Mouse (Mus musculus) ES-Bruce4 (cell line): ENCODE data around the gene Olfr955.

Experiments
- CTCF ChIP-seq: IDR thresholded peaks from one replicate; pipeline ENCODE4 v1.8.1; 2011; ENCODE audit warnings: low read depth, low read length
- EP300 ChIP-seq: IDR thresholded peaks from 2 replicates; pipeline ENCODE4 v1.6.1; 2011; ENCODE audit warnings: low read depth, low read length; ENCODE audit not compliant: insufficient read depth
- POLR2A ChIP-seq: IDR thresholded peaks from one replicate; pipeline ENCODE4 v1.8.1; 2011; ENCODE audit warnings: low read length; ENCODE audit not compliant: insufficient read depth

DNA sequence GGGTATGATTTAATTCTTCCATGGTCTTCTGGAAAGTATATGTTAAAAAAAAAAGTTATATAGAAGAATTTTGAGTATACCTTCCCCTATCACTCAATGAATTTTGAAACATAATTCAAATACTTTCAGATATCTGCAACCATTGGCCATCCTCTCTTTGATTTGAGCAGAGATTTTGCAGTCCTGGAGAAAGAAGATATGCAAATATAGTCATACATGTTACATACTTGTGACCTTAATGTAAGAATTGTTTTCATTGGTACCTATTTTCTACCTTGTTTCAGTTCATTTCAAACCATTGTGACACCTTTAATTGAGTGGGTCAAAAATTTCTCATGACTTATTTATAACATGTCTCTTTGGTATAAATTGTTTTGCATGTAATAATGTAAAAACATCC lies 44.7 kb downstream of the Olfr955 start, which contains the start of gene Olfr952:
- TF ChIP-seq POLR2A, result no peak
- TF ChIP-seq EP300, result no peak
- no peak for TF ChIP-seq CTCF
